Mouse (Mus musculus) cerebellum, adult (tissue): ENCODE measurements around the gene Atp11b.

ENCODE experiments used
- ATAC-seq: cut with Nextera tagmentation; 2 replicates; pipeline ENCODE4 v1.9.2; 2017; ENCODE audit warnings: mild to moderate bottlenecking, moderate library complexity, mixed read lengths; ENCODE audit not compliant: insufficient number of reproducible peaks, low FRiP score, low TSS enrichment

Atp11b gene

DNA sequence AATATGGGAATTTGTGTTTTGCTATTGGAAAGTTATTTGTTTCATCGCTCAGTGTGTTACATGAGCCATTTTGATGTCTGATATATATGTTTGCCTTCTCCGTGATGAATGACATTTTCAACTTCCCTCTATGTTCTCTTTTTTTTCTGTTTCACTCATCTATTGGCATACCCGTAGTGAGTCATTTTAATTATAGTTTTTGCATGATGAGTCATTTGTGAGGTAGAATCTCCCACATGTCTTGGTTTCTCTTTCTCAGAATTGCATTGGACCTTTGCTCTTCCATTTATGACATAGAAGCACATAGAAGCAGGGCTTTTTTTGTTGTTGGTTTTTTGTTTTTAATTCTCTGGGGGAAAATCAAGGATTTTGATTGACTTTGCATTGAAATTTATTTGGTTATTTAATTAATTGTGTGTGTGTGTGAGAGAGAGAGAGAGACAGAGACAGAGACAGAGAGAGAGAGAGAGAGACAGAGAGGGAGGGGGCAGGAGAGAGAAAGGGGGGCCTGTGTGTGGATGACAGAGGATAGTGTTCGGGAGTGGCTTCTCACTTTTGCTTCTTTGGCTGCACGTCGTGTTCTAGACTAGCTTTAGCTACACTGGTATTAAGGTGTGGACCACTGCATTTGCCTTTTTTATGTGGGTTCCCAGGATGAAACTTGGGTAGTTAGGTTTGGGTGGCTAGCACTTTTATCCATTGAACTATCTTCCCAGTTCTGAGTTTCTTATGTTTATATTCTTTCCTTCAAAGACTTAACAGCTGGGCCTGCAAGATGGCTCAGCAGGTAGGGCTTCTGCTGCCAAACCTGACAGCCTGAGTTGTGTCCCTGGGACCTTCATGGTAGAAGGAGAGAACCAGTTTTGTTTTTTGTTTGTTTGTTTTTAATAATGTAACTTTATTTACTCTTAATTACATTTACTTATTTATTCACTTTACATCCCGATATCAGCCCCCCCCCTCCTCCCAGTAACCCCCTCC lies 11.0 kb downstream of the Atp11b start:
- ATAC-seq, result peak; percentile 76

DNA sequence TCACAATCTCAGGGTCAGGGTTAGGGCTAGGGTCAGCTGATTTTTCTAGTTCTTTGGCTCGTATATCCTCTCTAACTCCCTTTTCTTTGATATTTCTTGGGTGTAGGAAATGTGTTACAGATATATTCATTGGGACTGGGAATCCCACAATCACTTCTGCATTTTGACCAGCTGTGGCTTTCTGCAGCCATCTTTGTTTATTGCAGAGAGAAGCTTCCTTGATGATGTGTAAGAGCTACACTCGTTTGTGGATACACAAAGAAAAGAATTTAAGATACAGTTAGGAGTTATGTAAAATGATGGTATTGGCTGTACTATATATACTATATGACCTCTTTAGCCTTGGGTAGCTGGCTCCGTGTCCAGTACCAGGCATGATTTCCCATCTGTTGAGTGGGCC lies 25.8 kb downstream of the Atp11b start:
- ATAC-seq, result 0 out of 2 replicates have a peak, but pooled peaks have one; percentile 52

DNA sequence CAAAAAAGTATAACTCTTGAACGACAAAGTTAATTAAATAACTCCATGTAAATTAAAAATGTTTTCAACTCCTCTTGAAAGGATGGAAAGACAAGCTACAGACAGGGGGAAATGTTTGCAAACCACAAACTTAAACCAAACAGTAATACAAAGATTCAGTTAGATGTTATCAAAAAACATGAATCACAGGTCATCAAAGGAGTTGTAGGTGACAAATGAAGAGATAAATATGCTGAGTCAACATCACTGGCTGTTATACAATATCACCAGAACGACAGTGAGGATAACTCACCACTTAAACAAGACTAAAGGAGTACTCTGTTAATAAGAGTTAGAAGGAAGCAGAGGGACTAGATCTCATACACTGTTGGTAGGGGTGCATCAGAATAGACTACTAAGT lies 48.1 kb downstream of the Atp11b start:
- ATAC-seq, result no peak

DNA sequence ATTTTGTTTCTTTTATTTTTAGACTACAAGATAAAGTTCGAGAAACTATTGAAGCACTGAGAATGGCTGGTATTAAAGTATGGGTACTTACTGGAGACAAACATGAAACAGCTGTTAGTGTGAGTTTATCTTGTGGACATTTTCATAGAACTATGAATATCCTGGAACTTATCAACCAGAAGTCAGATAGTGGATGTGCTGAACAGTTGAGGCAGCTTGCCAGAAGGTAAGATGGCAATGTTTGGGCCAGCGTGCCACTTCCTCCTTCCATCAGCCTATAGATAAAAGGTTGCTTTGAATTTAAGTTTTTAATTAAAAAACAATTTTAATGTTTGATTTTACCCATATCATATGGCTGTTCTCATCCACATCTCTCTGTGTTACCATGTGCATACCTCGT lies 66.0 kb downstream of the Atp11b start:
- ATAC-seq, result no peak

DNA sequence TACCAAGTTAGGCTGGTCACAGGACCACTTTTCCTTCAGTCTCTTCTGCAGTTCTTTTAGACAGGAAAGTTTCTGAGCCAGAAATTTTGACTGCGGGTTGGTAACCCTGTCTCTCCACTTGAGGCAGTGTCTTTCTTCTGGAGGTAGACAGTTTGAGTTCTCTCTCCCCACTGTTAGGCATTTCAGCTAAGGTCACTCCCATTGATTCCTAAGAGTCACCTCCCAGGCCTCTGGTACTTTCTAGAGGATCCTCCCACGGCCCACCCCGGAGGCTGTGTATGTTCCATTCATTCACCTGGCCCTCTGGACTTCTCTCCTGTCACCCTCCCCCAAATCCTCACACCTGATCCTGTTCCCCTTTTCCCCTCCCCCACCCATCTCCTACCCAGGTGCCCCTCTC lies 68.1 kb downstream of the Atp11b start:
- no peak for ATAC-seq

DNA sequence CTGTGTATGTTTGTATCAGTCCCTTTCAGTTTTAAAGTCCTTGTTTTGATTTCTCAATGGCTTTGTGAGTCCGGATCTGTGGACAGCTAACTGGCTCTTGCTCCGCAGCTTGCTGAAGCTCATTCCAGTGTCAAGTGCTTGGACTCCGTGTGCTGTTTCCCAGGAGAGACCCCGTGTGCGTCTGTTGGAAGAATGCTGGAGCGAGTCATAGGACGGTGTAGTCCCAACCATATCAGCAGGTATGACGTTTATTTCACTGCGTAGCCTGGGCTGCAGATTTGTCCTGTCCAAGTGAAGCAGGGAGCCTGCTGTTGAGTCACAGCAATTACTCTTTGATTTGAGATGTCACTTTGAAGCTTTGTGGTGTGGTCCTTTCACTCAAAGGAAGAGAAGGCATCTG lies 95.4 kb downstream of the Atp11b start:
- no peak for ATAC-seq

DNA sequence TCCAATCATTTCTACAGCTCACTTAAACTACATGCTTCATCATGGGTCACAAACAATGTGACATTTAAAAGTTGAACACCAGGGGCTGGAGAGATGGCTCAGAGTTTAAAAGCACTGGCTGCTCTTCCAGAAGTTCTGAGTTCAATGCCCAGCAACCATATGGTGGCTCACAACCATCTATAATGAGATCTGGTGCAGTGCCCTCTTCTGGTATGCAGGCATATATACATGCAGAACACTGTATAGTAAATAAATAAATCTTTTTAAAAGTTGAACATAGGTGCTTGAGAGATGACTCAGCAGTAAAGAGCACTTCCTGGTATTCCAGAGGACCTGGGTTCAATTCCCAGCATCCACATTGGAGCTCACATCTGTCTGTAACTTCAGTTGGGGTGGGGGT lies 129.4 kb downstream of the Atp11b start:
- ATAC-seq, result no peak

DNA sequence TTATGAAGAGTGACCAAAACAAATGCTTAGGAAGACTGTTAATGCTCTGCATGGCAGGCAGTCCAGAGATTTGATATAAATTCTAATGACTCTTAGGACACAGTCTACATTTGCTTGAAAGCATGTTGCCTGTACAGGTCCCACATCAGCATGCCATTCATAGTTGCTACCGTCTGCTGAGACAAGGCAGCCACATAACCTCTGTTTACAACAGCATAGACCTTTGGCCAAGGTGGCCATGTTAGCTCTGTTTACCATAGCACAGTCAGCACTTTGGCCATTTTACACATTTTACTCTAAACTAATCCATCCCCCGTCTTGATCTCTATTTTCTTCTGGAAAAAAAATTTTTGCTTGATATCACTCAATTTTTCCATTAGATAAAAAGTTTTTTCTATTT lies 135.6 kb downstream of the Atp11b start:
- ATAC-seq, result no peak

DNA sequence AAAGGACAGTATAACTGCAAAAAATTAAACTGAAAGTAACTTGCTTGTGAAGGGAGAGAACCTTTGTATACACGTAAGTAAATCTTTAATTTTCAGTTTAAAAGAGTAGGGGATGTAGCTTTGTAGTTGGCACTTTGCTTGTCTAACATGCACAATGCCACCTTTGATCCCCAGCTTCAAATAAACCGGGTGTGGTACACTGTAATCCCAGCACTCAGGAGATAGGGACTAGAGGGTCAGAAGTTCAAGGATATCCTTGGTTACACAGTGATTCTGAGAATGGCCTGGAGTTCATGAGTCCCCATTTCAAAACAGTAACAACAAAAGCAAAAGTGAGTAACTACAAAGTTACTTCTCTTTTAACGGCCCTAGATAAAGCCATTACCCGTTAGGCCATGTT lies 137.2 kb downstream of the Atp11b start:
- ATAC-seq, result no peak

DNA sequence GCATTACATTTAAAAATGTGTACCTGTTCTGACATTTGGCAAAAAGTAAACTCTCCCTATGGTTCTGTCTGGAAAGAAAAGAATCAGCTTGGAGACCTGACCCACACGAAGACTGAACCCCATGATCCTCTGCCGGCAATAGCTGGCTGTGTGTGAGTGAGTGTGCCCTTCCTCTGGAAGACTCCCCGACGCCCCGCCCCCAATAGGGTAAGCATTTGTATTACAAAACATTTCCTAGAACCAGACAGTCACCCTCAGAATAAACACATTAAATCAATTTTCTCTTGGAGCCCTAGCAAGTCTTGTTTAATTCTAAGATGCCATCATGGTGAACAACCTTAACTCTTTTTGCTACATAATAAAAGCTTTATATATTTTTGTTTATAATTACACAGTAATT lies 139.2 kb downstream of the Atp11b start:
- no peak for ATAC-seq

DNA sequence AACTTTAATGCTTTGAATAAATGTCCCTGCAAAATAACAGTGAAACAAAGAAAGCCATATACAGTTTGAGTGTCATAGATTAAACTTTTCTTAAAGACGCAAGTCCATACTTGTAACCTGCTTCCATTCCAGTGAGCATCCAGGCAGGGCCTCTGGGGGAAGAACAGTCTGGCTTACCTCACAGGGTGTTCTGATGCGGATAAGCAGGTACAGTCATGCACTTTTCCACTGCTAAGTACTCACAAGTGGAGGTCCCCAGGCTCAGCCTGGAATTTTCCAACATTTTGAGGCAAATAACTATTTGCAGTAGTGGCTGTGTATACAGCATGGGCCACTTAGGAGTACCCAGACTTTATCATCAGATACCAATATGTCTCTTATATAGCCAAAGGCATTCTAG lies 144.0 kb downstream of the Atp11b start:
- no peak for ATAC-seq

DNA sequence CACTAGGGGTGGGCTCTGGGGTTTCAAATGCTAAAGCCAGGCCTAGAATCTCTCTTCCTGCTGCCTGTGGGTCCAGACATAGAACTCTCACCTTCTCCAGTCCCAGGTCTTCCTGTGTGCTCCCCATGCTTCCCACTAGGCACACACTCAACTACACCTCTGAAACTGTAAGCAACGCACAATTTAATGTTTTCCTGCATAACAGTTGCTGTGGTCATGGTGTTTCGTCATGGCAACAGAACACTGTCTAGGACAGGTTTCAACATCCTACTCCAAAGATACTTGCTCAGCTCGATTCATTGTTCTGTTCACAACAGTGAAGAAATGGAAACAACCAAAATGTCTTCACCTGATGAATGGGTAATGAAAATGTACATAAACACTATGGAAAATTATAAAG lies 145.2 kb downstream of the Atp11b start:
- no peak for ATAC-seq

DNA sequence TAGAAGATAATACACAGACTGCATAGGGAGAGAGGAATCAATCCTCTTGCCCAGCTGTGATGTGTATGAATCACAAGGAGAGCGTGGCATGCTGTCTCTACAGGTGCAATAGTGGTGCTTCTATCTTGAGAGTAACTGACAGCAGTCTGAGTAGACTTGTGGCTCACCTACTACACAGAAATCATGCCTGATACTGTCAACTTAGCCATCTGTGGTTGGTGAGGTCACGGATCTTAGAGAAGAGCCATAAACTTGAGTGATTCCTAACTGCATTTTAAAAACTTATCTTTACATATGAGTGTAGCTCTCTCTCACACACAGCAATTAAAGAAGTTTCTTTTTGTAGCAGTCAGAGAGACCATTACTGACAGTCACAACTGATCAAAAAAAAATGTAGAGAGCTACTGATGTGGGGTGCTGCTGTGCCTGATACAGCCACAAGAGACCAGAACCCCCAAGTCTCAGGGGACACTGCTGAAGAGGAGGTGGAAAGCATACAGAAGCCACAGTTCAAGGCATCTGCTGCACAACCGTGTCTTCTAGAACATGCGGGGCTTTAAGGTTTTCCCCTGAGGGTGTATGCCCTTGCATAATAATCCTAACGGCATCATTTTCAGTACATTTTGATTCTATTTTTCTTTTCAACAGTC lies 146.8 kb downstream of the Atp11b start:
- no peak for ATAC-seq
